Mouse (Mus musculus) heart, embryonic 14.5 days (tissue): Measurements from ENCODE around the gene Blzf1. TPM values are rescaled to one million over a fixed set of nuclear protein-coding genes. Genes with fewer than 3 reads are reported as not detected.

ENCODE experiments used
- ATAC-seq: fragments of 200-750 bp; cut with Nextera tagmentation; 2 replicates; pipeline ENCODE4 v1.8.0; 2017; ENCODE audit warnings: low read depth, moderate TSS enrichment; ENCODE audit not compliant: insufficient number of reproducible peaks, insufficient read depth, low FRiP score
- H3K27ac ChIP-seq, 2 experiments: fragments of 200-500 bp in 1 of 2; fragments of 300-500 bp in 1 of 2; sonication (generic) in 1 of 2; replicated peaks in 1 of 2; 2 replicates each; pipeline ENCODE4 v1.5.1; 2012 to 2014; ENCODE audit warnings: low read depth in 2 of 2, low read length in 2 of 2, control low read depth in 1 of 2, mild to moderate bottlenecking in 1 of 2, mixed read lengths in 1 of 2; ENCODE audit not compliant: control insufficient read depth in 1 of 2, insufficient read depth in 1 of 2
- H3K27me3 ChIP-seq: fragments of 300-500 bp; sonication (generic); 2 replicates; pipeline ENCODE4 v1.6.1; 2014; ENCODE audit warnings: mild to moderate bottlenecking, low read length, control low read depth; ENCODE audit not compliant: control insufficient read depth, insufficient read depth
- H3K36me3 ChIP-seq: fragments of 300-500 bp; sonication (generic); 2 replicates; pipeline ENCODE4 v1.6.1; 2014; ENCODE audit warnings: mild to moderate bottlenecking, control low read depth, low read length, mixed read lengths; ENCODE audit not compliant: control insufficient read depth, insufficient read depth
- H3K4me1 ChIP-seq, 2 experiments: fragments of 200-500 bp in 1 of 2; fragments of 300-500 bp in 1 of 2; sonication (generic) in 1 of 2; 2 replicates each; pipeline ENCODE4 v1.6.1; 2012 to 2014; ENCODE audit warnings: low read length in 2 of 2, control low read depth in 1 of 2, mixed read lengths in 1 of 2; ENCODE audit not compliant: control insufficient read depth in 2 of 2, insufficient read depth in 2 of 2
- H3K4me2 ChIP-seq: fragments of 300-500 bp; sonication (generic); 2 replicates; pipeline ENCODE4 v1.6.1; 2014; ENCODE audit warnings: mild to moderate bottlenecking, low read length
- H3K4me3 ChIP-seq, 2 experiments: fragments of 200-500 bp in 1 of 2; fragments of 300-500 bp in 1 of 2; sonication (generic) in 1 of 2; 2 replicates each; pipeline ENCODE4 v1.5.1; 2012 to 2014; ENCODE audit warnings: low read length in 2 of 2, mild to moderate bottlenecking in 2 of 2, control low read depth in 1 of 2, low read depth in 1 of 2, moderate library complexity in 1 of 2; ENCODE audit not compliant: control insufficient read depth in 1 of 2, insufficient read depth in 1 of 2
- H3K9ac ChIP-seq: fragments of 300-500 bp; sonication (generic); 2 replicates; pipeline ENCODE4 v1.6.1; 2014; ENCODE audit warnings: mild to moderate bottlenecking, low read length
- H3K9me3 ChIP-seq: fragments of 300-500 bp; sonication (generic); 2 replicates; pipeline ENCODE4 v1.6.1; 2016; ENCODE audit warnings: low read length, control low read depth; ENCODE audit not compliant: control insufficient read depth
- WGBS: fragments of 180-500 bp; shearing (Covaris S2); extraction: QIAGEN DNeasy Blood & Tissue Kit; methylation state at CpG from one replicate; pipeline ENCODE4 v1.1.7; 2014; 5-methylcytosine and 5-hydroxymethylcytosine counted together
- polyA plus RNA-seq: library from polyadenylated mRNA; unstranded; fragments of >200 nt; fragmentation: Nextera tagmentation; extraction: Ambion mirVana; gene quantifications from 2 replicates; pipeline ENCODE4 v1.2.1, GENCODE M21; 2014

Gene Blzf1
- polyA plus RNA-seq, 1 experiment from 2014 or later: 28.5 TPM

- H3K4me1 ChIP-seq: no peaks in the 10 kb centered on the region
- peaks cover 90% of the 10 kb centered on the region for H3K36me3 ChIP-seq
- no peak overlapping the region for H3K9ac ChIP-seq
- H3K9me3 ChIP-seq: no peaks in the 10 kb centered on the region
- 98% methylated on average over 4 of the region's 5 CpGs for WGBS
- ATAC-seq: no peak
- no peak overlapping the region for H3K4me3 ChIP-seq
- no peak overlapping the region for H3K27ac ChIP-seq
- no peak overlapping the region for H3K4me2 ChIP-seq
- H3K27me3 ChIP-seq: no peaks in the 10 kb centered on the region
Observed at GRCm38 (mm10) chr1:164296473-164296872, 10.8 kb downstream of the Blzf1 start.

- no peak overlapping the region for H3K4me2 ChIP-seq
- H3K27me3 ChIP-seq: no peaks in the 10 kb centered on the region
- H3K27ac ChIP-seq: no peak overlapping the region
- no peak overlapping the region for H3K9ac ChIP-seq
- ATAC-seq: no peak
- 78% methylated on average over 6 of the region's 6 CpGs for WGBS
- no peak overlapping the region for H3K4me3 ChIP-seq
- H3K9me3 ChIP-seq: no peaks in the 10 kb centered on the region
- H3K36me3 ChIP-seq: peaks cover 86% of the 10 kb centered on the region
- no peaks in the 10 kb centered on the region for H3K4me1 ChIP-seq
Observed at GRCm38 (mm10) chr1:164294071-164294470, 13.2 kb downstream of the Blzf1 start.

GRCm38 (mm10) chr1:164292040-164292439 lies 15.2 kb downstream of the Blzf1 start:
- no peak overlapping the region for H3K4me3 ChIP-seq
- no peak overlapping the region for H3K4me2 ChIP-seq
- peaks cover 66% of the 10 kb centered on the region for H3K36me3 ChIP-seq
- no peak overlapping the region for H3K27ac ChIP-seq
- 85% methylated on average over 5 of the region's 5 CpGs for WGBS
- no peaks in the 10 kb centered on the region for H3K9me3 ChIP-seq
- no peak overlapping the region for H3K9ac ChIP-seq
- H3K4me1 ChIP-seq: no peaks in the 10 kb centered on the region
- H3K27me3 ChIP-seq: no peaks in the 10 kb centered on the region
- no peak for ATAC-seq

GRCm38 (mm10) chr1:164287406-164287805 lies 19.9 kb downstream of the Blzf1 start:
- Histone ChIP-seq H3K27ac (no peak overlapping the region), H3K4me1 (no peaks in the 10 kb centered on the region), H3K9ac (no peak overlapping the region), H3K27me3 (no peaks in the 10 kb centered on the region), H3K4me2 (no peak overlapping the region), H3K4me3 (no peak overlapping the region), H3K36me3 (peaks cover 31% of the 10 kb centered on the region), H3K9me3 (no peaks in the 10 kb centered on the region)
- ATAC-seq: no peak
- 52% methylated on average over 15 of the region's 15 CpGs for WGBS

- Histone ChIP-seq H3K27me3 (no peaks in the 10 kb centered on the region), H3K9ac (no peak overlapping the region), H3K27ac (no peak overlapping the region), H3K36me3 (peaks cover 9% of the 10 kb centered on the region; the same call in 1 of the 2 replicates), H3K9me3 (no peaks in the 10 kb centered on the region), H3K4me3 (no peak overlapping the region), H3K4me1 (no peaks in the 10 kb centered on the region), H3K4me2 (no peak overlapping the region)
- ATAC-seq: no peak
- WGBS: 88% methylated on average over 3 of the region's 3 CpGs
Observed at GRCm38 (mm10) chr1:164284007-164284406, 23.3 kb downstream of the Blzf1 start.

- no peak for ATAC-seq
- no peak overlapping the region for H3K9ac ChIP-seq
- peaks cover 9% of the 10 kb centered on the region; the same call in 1 of the 2 replicates for H3K36me3 ChIP-seq
- no peak overlapping the region for H3K4me3 ChIP-seq
- no peaks in the 10 kb centered on the region for H3K27me3 ChIP-seq
- no peaks in the 10 kb centered on the region for H3K4me1 ChIP-seq
- H3K4me2 ChIP-seq: no peak overlapping the region
- 59% methylated on average over 4 of the region's 4 CpGs for WGBS
- H3K9me3 ChIP-seq: no peaks in the 10 kb centered on the region
- H3K27ac ChIP-seq: no peak overlapping the region
Observed at GRCm38 (mm10) chr1:164279332-164279731, 28.0 kb downstream of the Blzf1 start.

- Histone ChIP-seq H3K4me1 (no peaks in the 10 kb centered on the region), H3K9me3 (no peaks in the 10 kb centered on the region), H3K27me3 (no peaks in the 10 kb centered on the region), H3K27ac (no peak overlapping the region), H3K4me3 (no peak overlapping the region), H3K36me3 (peaks cover 5% of the 10 kb centered on the region; the same call in 1 of the 2 replicates), H3K4me2 (no peak overlapping the region), H3K9ac (no peak overlapping the region)
- 80% methylated on average over 3 of the region's 3 CpGs for WGBS
- ATAC-seq: no peak
Observed at GRCm38 (mm10) chr1:164276552-164276951, 30.7 kb downstream of the Blzf1 start.

GRCm38 (mm10) chr1:164275455-164275954 lies 31.8 kb downstream of the Blzf1 start, which contains the start of gene Ccdc181:
Gene Ccdc181 (plus strand): TSS chr1:164275585.
- Histone ChIP-seq H3K9ac (peak within 1 kb of the TSS; percentile 76), H3K27ac (peak within 1 kb of the TSS in 1 of 2 experiments; percentile 39; a peak in 1 of 4 replicates), H3K4me1 (no peaks in the 10 kb centered on the region), H3K27me3 (no peaks in the 10 kb centered on the region), H3K36me3 (peaks cover under 1% of the 10 kb centered on the region; the same call in 1 of the 2 replicates), H3K4me2 (peak within 1 kb of the TSS; percentile 87), H3K4me3 (peak within 1 kb of the TSS; percentile 61 to 89), H3K9me3 (no peaks in the 10 kb centered on the region)
- WGBS: under 1% methylated on average over 31 of the region's 31 CpGs
- ATAC-seq: peak; percentile 91
